In genomic region chr13:72120467-72120866, GRCm38 (mm10) we compare ENCODE assay signal across 12 mouse cellular contexts.
DNase-seq lines count a peak whose midpoint lies in the region; ATAC-seq and TF ChIP-seq lines count a peak whose summit lies in the region.
"Had no signal": no experiment of that assay in that cellular context is flagged by ENCODE, and none has a peak within 500 bp of the region (broad histone marks: within the 10 kb centered on the region; RNA-seq: fewer than 3 reads in every experiment).

No protein-coding gene starts in this region.

- H3K4me2 ChIP-seq in forebrain, embryonic 11.5 days (ENCODE audit: low read depth, low read length, severe bottlenecking): no peak overlapping the region
- no peak overlapping the region for H3K4me2 ChIP-seq in forebrain, embryonic 15.5 days (replicated peaks)
- peak overlapping the region; percentile 44; the same call in 1 of the 2 replicates for H3K4me2 ChIP-seq in intestine, postnatal 0 days (replicated peaks; ENCODE audit: low read depth)
- no peak overlapping the region for H3K4me2 ChIP-seq in intestine, embryonic 15.5 days (replicated peaks)
- H3K4me2 ChIP-seq: limb, embryonic 12.5 days; liver, embryonic 15.5 days had no signal

- peaks cover 44% of the 10 kb centered on the region for H3K27me3 ChIP-seq in forebrain, embryonic 11.5 days (ENCODE audit: control insufficient read depth, insufficient read depth, low read length)
- H3K27me3 ChIP-seq in forebrain, embryonic 15.5 days: peaks cover 8% of the 10 kb centered on the region; the same call in 1 of the 2 replicates
- H3K27me3 ChIP-seq in intestine, postnatal 0 days (replicated peaks; ENCODE audit: control insufficient read depth, insufficient read depth, low read length): no peaks in the 10 kb centered on the region
- H3K27me3 ChIP-seq in intestine, embryonic 15.5 days (replicated peaks): 0 out of 2 replicates have a peak, but pooled peaks cover 3% of the 10 kb centered on the region
- no peaks in the 10 kb centered on the region for H3K27me3 ChIP-seq in thymus, adult 2 months (ENCODE audit: control insufficient read depth, insufficient read depth, low read length)
- H3K27me3 ChIP-seq: liver, embryonic 15.5 days had no signal

- no peak for TF ChIP-seq CTCF in intestine, postnatal 0 days (IDR thresholded peaks at IDR 0.05; ENCODE audit: low read depth)
- no peak for TF ChIP-seq CTCF in thymus, adult 2 months (IDR thresholded peaks at IDR 0.05; ENCODE audit: borderline replicate concordance, control insufficient read depth, extremely low read depth, insufficient read depth, low read length, poor library complexity)

- no peak for TF ChIP-seq POLR2A in thymus, adult 2 months (IDR thresholded peaks at IDR 0.05; ENCODE audit: control insufficient read depth, extremely low read depth, insufficient read depth, low read length, poor library complexity)

- ATAC-seq in forebrain, embryonic 11.5 days (replicated peaks; ENCODE audit: low FRiP score): peak; percentile 34
- no peak for ATAC-seq in forebrain, embryonic 15.5 days (replicated peaks)
- no peak for ATAC-seq in intestine, postnatal 0 days
- no peak for ATAC-seq in intestine, embryonic 15.5 days
- no peak for ATAC-seq in monocyte, adult 5-6 weeks (replicated peaks; ENCODE audit: insufficient number of reproducible peaks, low FRiP score, low TSS enrichment, poor library complexity, severe bottlenecking)

- H3K4me3 ChIP-seq in forebrain, embryonic 11.5 days (ENCODE audit: low read depth, low read length): no peak overlapping the region
- H3K4me3 ChIP-seq in forebrain, embryonic 15.5 days: no peak overlapping the region
- no peak overlapping the region for H3K4me3 ChIP-seq in intestine, postnatal 0 days (ENCODE audit: low read depth, low read length)
- H3K4me3 ChIP-seq in intestine, embryonic 15.5 days (replicated peaks): no peak overlapping the region
- no peak overlapping the region for H3K4me3 ChIP-seq in thymus, adult 2 months (ENCODE audit: control insufficient read depth, insufficient read depth, low read length)
- H3K4me3 ChIP-seq: limb, embryonic 12.5 days; liver, embryonic 15.5 days had no signal

- 15% methylated on average over 7 of the region's 7 CpGs for WGBS in forebrain, embryonic 11.5 days
- WGBS in forebrain, embryonic 15.5 days: 19% methylated on average over 7 of the region's 7 CpGs
- 24% methylated on average over 7 of the region's 7 CpGs for WGBS in intestine, postnatal 0 days
- 24% methylated on average over 7 of the region's 7 CpGs for WGBS in intestine, embryonic 15.5 days
- WGBS in thymus, adult 2 months: 10% methylated on average over 7 of the region's 7 CpGs

- no peak overlapping the region for H3K9ac ChIP-seq in forebrain, embryonic 11.5 days (ENCODE audit: low read length)
- no peak overlapping the region for H3K9ac ChIP-seq in forebrain, embryonic 15.5 days (replicated peaks)
- H3K9ac ChIP-seq in intestine, postnatal 0 days (ENCODE audit: low read depth, low read length): no peak overlapping the region
- H3K9ac ChIP-seq in intestine, embryonic 15.5 days: no peak overlapping the region
- H3K9ac ChIP-seq: limb, embryonic 12.5 days; liver, embryonic 15.5 days had no signal

- no peak overlapping the region for H3K27ac ChIP-seq in forebrain, embryonic 11.5 days (ENCODE audit: low read depth, low read length)
- H3K27ac ChIP-seq in forebrain, embryonic 15.5 days (replicated peaks): no peak overlapping the region
- no peak overlapping the region for H3K27ac ChIP-seq in intestine, postnatal 0 days (ENCODE audit: low read depth, low read length)
- no peak overlapping the region for H3K27ac ChIP-seq in intestine, embryonic 15.5 days
- no peak overlapping the region for H3K27ac ChIP-seq in thymus, adult 2 months (ENCODE audit: control insufficient read depth, insufficient read depth, low read length)
- H3K27ac ChIP-seq: hindbrain, postnatal 0 days; limb, embryonic 12.5 days; liver, embryonic 15.5 days had no signal

- peaks cover 12% of the 10 kb centered on the region; the same call in 1 of the 2 replicates for H3K4me1 ChIP-seq in forebrain, embryonic 11.5 days (replicated peaks; ENCODE audit: control insufficient read depth, insufficient read depth, low read length)
- peaks cover 16% of the 10 kb centered on the region for H3K4me1 ChIP-seq in forebrain, embryonic 15.5 days
- H3K4me1 ChIP-seq in intestine, postnatal 0 days (replicated peaks; ENCODE audit: control insufficient read depth, insufficient read depth, low read length): no peaks in the 10 kb centered on the region
- no peaks in the 10 kb centered on the region for H3K4me1 ChIP-seq in intestine, embryonic 15.5 days (replicated peaks)
- no peaks in the 10 kb centered on the region for H3K4me1 ChIP-seq in thymus, adult 2 months (replicated peaks; ENCODE audit: control insufficient read depth, insufficient read depth, low read length)
- H3K4me1 ChIP-seq: liver, embryonic 15.5 days had no signal

- no peaks in the 10 kb centered on the region for H3K36me3 ChIP-seq in forebrain, embryonic 11.5 days (ENCODE audit: control insufficient read depth, insufficient read depth, low read length)
- no peaks in the 10 kb centered on the region for H3K36me3 ChIP-seq in forebrain, embryonic 15.5 days
- no peaks in the 10 kb centered on the region for H3K36me3 ChIP-seq in intestine, postnatal 0 days (ENCODE audit: control insufficient read depth, insufficient read depth)
- H3K36me3 ChIP-seq in intestine, embryonic 15.5 days: no peaks in the 10 kb centered on the region
- H3K36me3 ChIP-seq in thymus, adult 2 months (ENCODE audit: control insufficient read depth, insufficient read depth, low read length): no peaks in the 10 kb centered on the region
- H3K36me3 ChIP-seq: limb, embryonic 12.5 days; liver, embryonic 15.5 days had no signal

- DNase-seq in forebrain, embryonic 11.5 days (ENCODE audit: low spot score): no peak
- peak; percentile 44 for DNase-seq in thymus, postnatal 4 days
- DNase-seq in thymus, adult 2 months: no peak
- DNase-seq in embryo, embryonic 10 days (ENCODE audit: low spot score): no peak
- DNase-seq: adrenal gland, postnatal 14 days had no signal

- H3K9me3 ChIP-seq in forebrain, embryonic 11.5 days (ENCODE audit: control insufficient read depth, low read length): no peaks in the 10 kb centered on the region
- H3K9me3 ChIP-seq in forebrain, embryonic 15.5 days: no peaks in the 10 kb centered on the region
- no peaks in the 10 kb centered on the region for H3K9me3 ChIP-seq in intestine, postnatal 0 days (ENCODE audit: control insufficient read depth)
- H3K9me3 ChIP-seq in intestine, embryonic 15.5 days: no peaks in the 10 kb centered on the region
- H3K9me3 ChIP-seq: limb, embryonic 12.5 days; liver, embryonic 15.5 days had no signal
